Mouse (Mus musculus) gastrocnemius, adult 8-10 months (tissue): ENCODE measurements around the gene Map2k1. TPM values are rescaled to one million over a fixed set of nuclear protein-coding genes. Genes with fewer than 3 reads are reported as not detected.
"Not testable (repeated sequence)": the region's sequence is repeated elsewhere in the genome, so short reads cannot be mapped to it uniquely, and the experiment has no call there.

Experiments
- DNase-seq, 2 experiments: peaks; one replicate each; pipeline ENCODE4 v3.0.0; 2022; ENCODE audit warnings: low spot score in 2 of 2
- total RNA-seq, 4 experiments: library from RNA; stranded (reverse); gene quantifications; 2 replicates each; pipeline ENCODE4 v1.2.4; 2022

The Map2k1 gene
- total RNA-seq, 4 experiments from 2014 or later, result 59.2 to 62.4 (median 60.6) TPM

- no peak for DNase-seq
Observed at GRCm38 (mm10) chr9:64214452-64214851, 39.0 kb downstream of the Map2k1 start.

- DNase-seq, result no peak
Observed at GRCm38 (mm10) chr9:64207509-64208084, 45.8 kb downstream of the Map2k1 start.

GRCm38 (mm10) chr9:64202866-64203265 lies 50.6 kb downstream of the Map2k1 start:
- DNase-seq, result no peak

GRCm38 (mm10) chr9:64202331-64202730 lies 51.1 kb downstream of the Map2k1 start:
- DNase-seq, result no peak

- no peak for DNase-seq
Observed at GRCm38 (mm10) chr9:64199897-64200296, 53.5 kb downstream of the Map2k1 start.

GRCm38 (mm10) chr9:64198763-64199418 lies 54.5 kb downstream of the Map2k1 start:
- DNase-seq, result not testable (repeated sequence)

GRCm38 (mm10) chr9:64198068-64198762 lies 55.2 kb downstream of the Map2k1 start:
- no peak for DNase-seq

- no peak for DNase-seq
Observed at GRCm38 (mm10) chr9:64197524-64197923, 55.9 kb downstream of the Map2k1 start.

GRCm38 (mm10) chr9:64195554-64195953 lies 57.9 kb downstream of the Map2k1 start:
- no peak for DNase-seq

GRCm38 (mm10) chr9:64193879-64194278 lies 59.6 kb downstream of the Map2k1 start:
- no peak for DNase-seq

GRCm38 (mm10) chr9:64184166-64184840 lies 69.1 kb downstream of the Map2k1 start:
- DNase-seq, result no peak

- DNase-seq, result not testable (repeated sequence)
Observed at GRCm38 (mm10) chr9:64183295-64183694, 70.1 kb downstream of the Map2k1 start.

- DNase-seq, result peak; percentile 83
Observed at GRCm38 (mm10) chr9:64178974-64179646, 74.3 kb downstream of the Map2k1 start, which contains the start of gene Snapc5. TSS of gene Snapc5 (plus strand) at chr9:64179274.

GRCm38 (mm10) chr9:64178610-64178973 lies 74.8 kb downstream of the Map2k1 start:
- no peak for DNase-seq

GRCm38 (mm10) chr9:64175378-64175777 lies 78.1 kb downstream of the Map2k1 start:
- no peak for DNase-seq

- no peak for DNase-seq
Observed at GRCm38 (mm10) chr9:64174766-64175165, 78.7 kb downstream of the Map2k1 start.

GRCm38 (mm10) chr9:64174341-64174740 lies 79.1 kb downstream of the Map2k1 start:
- DNase-seq, result no peak

- DNase-seq, result no peak
Observed at GRCm38 (mm10) chr9:64173666-64174220, 79.7 kb downstream of the Map2k1 start.

- peak; percentile 72 to 77 for DNase-seq
Observed at GRCm38 (mm10) chr9:64172816-64173665, 80.4 kb downstream of the Map2k1 start, which contains the start of the genes Zwilch and Rpl4. TSS of gene Zwilch (minus strand) at chr9:64173104. TSS of gene Rpl4 (plus strand) at chr9:64173375.
